Mouse (Mus musculus) CH12.LX (cell line): ENCODE data around the gene 4931440F15Rik.

Experiments used
- CHD1 ChIP-seq: IDR thresholded peaks from 2 replicates; pipeline ENCODE4 v1.6.1; 2012; ENCODE audit warnings: low read depth, low read length, improper control_type of control experiment, inconsistent platforms
- MAX ChIP-seq: IDR thresholded peaks from 2 replicates; pipeline ENCODE4 v1.6.1; 2011; ENCODE audit warnings: low read length, improper control_type of control experiment
- POLR2A ChIP-seq: IDR thresholded peaks from 2 replicates; pipeline ENCODE4 v1.6.1; 2011; ENCODE audit warnings: low read depth, mild to moderate bottlenecking, improper control_type of control experiment, low read length
- TCF12 ChIP-seq: IDR thresholded peaks from 2 replicates; pipeline ENCODE4 v1.6.1; 2014; ENCODE audit warnings: low read depth, mild to moderate bottlenecking, inconsistent platforms, low read length, improper control_type of control experiment
- USF2 ChIP-seq: conservative IDR thresholded peaks from 2 replicates; pipeline ENCODE4 v1.6.1; 2011; ENCODE audit warnings: low read depth, low read length, improper control_type of control experiment

GRCm38 (mm10) chr11:29777964-29778363 lies 47.5 kb downstream of the 4931440F15Rik start:
- TF ChIP-seq CHD1 (no peak), POLR2A (no peak), MAX (no peak), USF2 (no peak), TCF12 (no peak)
